25 mouse cellular contexts compared by ENCODE assay signal in genomic region chr2:138585930-138586329, GRCm38 (mm10).
"Had no signal": no experiment of that assay in that cellular context is flagged by ENCODE, and none has a peak within 500 bp of the region (broad histone marks: within the 10 kb centered on the region; RNA-seq: fewer than 3 reads in every experiment).

No protein-coding gene starts in this region.

- H3K4me2 ChIP-seq: heart, embryonic 12.5 days; hindbrain, embryonic 12.5 days; hindbrain, embryonic 14.5 days; limb, embryonic 12.5 days; liver, embryonic 11.5 days; liver, embryonic 13.5 days had no signal

- H3K4me3 ChIP-seq: heart, embryonic 10.5 days; heart, embryonic 12.5 days; hindbrain, embryonic 10.5 days; hindbrain, embryonic 12.5 days; layer of hippocampus, adult 2 months; left cerebral cortex, adult 2 months; limb, embryonic 10.5 days; limb, embryonic 12.5 days; liver, embryonic 13.5 days had no signal

- H3K27ac ChIP-seq: heart, embryonic 10.5 days; hindbrain, embryonic 10.5 days; hindbrain, embryonic 12.5 days; hindbrain, embryonic 14.5 days; layer of hippocampus, adult 2 months; left cerebral cortex, adult 2 months; limb, embryonic 10.5 days; limb, embryonic 12.5 days; liver, embryonic 13.5 days had no signal

- ATAC-seq: hindbrain, embryonic 16.5 days; inflammation-experienced regulatory T-cells, adult 6 months; intestine, embryonic 16.5 days had no signal

- H3K9me3 ChIP-seq: heart, embryonic 10.5 days; heart, embryonic 12.5 days; hindbrain, embryonic 10.5 days; hindbrain, embryonic 12.5 days; limb, embryonic 10.5 days; limb, embryonic 12.5 days; liver, embryonic 13.5 days had no signal

- H3K27me3 ChIP-seq: heart, embryonic 12.5 days; hindbrain, embryonic 12.5 days; limb, embryonic 12.5 days; liver, embryonic 13.5 days had no signal

- H3K9ac ChIP-seq: heart, embryonic 12.5 days; hindbrain, embryonic 12.5 days; hindbrain, embryonic 14.5 days; limb, embryonic 12.5 days; liver, embryonic 13.5 days had no signal

- H3K36me3 ChIP-seq: heart, embryonic 10.5 days; heart, embryonic 12.5 days; hindbrain, embryonic 10.5 days; hindbrain, embryonic 12.5 days; limb, embryonic 10.5 days; limb, embryonic 12.5 days; liver, embryonic 13.5 days had no signal

- H3K4me1 ChIP-seq: heart, embryonic 10.5 days; hindbrain, embryonic 10.5 days; hindbrain, embryonic 12.5 days; limb, embryonic 10.5 days; limb, embryonic 12.5 days; liver, embryonic 13.5 days had no signal

- DNase-seq: gastrocnemius, postnatal 10 days; gastrocnemius, postnatal 25 days; heart, adult 18-20 months; heart, postnatal 10 days; heart, postnatal 4 days; kidney, adult 18-20 months; kidney, adult 8-10 months; kidney, postnatal 10 days; kidney, postnatal 25 days; kidney, postnatal 4 days; liver; liver, embryonic 13.5 days had no signal
